Mouse (Mus musculus) layer of hippocampus, adult 18-20 months (tissue): Measurements from ENCODE around the gene Myo1e. TPM values are rescaled to one million over a fixed set of nuclear protein-coding genes. Genes with fewer than 3 reads are reported as not detected.

ENCODE experiments used
- DNase-seq, 2 experiments: peaks; one replicate each; pipeline ENCODE4 v3.0.0; 2022; ENCODE audit warnings: low spot score in 2 of 2
- total RNA-seq, 2 experiments: library from RNA; stranded (reverse); gene quantifications; 2 replicates each; pipeline ENCODE4 v1.2.3; 2021

Myo1e gene
- total RNA-seq, 2 experiments from 2014 or later: 9.0 to 9.6 TPM

DNA sequence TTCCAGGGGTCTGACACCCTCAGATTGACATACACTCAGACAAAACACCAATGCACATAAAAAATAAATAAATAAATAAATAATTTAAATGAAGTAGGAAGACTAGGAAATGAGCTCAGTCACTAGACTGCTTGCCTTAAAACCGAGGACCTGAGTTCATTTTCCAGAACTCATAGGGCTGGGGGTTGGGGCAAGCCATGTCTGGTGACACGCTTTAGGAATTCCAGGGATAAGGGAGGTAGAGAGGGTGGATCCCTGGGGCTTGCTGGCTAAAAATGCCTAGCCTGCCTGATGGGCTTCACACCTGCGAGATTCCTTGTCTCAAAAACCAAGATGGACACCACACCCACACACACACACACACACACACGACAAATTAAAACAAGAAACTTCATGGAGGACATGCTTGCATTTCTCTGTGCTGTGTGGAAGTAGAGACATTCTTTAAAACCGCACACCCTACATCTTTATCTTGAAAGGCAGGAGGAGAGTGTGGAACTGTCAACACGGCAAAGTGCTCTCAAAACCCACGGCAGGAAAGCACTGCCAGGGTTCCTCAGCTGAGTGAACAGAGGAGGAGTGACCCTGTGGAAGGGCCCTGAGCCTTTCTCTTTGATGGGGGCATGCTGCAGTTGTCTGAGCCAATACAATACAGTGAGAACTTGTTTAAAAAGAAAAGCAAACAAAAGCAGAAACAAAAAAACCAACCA, 13.5 kb downstream of the Myo1e start:
- no peak for DNase-seq

DNA sequence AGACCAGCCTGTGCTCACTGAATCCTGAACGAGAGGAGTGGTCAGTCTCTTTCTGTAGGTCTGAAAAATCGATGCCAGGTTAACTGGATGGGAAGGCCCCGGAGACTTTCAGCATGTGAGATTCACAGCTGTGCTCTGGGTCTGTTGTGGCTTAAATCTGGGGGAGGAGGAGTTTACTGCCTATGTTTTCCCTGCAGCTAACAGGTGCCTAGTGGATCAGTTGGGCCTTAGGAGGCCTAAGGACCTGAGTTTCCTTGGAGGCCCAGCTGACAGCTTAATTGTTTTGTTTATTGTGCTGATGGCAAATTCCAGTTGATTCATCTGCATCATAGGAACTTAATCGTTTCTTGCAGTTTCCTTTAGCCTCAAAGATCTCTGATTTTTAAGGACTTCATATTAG, 16.0 kb downstream of the Myo1e start:
- DNase-seq: no peak

DNA sequence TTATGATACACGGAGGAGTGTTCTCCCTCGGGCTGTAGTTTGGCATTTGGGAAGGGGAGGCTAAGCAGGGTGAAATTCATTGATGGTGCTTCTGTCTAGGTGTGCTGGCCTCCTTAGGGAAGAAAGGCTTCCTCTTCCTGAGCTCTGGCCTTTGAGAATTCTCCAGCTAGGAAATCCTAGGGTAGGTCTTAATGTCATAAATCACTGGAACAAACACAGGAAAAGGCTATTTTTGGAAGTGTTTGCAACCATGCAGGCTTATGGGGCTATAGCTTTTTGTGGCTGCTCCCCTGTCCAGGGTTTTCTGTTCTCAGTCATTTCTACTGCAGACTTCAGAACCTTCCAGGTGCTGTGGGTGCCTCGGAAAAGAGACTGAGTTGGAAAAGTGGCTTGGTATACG, 16.9 kb downstream of the Myo1e start:
- no peak for DNase-seq

DNA sequence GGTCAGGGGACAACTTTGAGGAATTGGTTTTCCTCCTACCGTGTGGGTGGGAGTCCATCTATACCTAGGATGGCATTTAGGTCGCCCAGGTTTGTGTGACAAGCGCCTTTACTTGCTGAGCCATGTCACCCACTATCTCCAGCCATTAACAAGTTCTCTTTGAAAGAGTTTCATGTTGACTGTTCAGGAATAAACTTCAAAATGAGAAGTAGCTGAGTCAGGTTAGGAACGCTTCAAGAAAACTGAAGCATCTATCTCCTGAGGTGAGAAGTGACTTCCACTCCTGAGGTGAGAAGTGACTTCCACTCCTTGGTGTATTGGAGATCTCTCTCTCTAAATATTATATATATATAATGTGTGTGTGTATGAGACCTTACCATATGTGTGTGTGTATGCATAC, 19.2 kb downstream of the Myo1e start:
- DNase-seq: no peak

DNA sequence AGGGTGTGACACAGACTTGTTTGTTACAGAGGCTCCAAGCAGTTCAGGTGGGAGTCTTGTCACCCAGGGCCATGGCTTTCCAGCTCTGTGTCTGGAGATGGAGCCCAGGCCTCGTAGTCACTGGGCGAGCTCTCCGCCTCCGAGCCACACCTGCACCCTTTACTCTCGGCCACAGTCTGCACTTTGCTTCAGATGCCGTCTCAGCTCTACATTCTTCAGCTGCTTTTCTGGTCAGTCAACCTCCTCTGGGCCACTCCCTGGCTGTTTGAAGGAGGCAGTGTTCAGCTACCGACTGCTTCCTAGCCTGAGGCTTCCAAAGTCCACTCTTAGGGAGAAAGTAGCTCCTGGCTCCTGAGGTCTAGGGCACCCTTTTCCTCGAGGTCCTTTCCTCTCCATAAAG, 22.7 kb downstream of the Myo1e start:
- no peak for DNase-seq

DNA sequence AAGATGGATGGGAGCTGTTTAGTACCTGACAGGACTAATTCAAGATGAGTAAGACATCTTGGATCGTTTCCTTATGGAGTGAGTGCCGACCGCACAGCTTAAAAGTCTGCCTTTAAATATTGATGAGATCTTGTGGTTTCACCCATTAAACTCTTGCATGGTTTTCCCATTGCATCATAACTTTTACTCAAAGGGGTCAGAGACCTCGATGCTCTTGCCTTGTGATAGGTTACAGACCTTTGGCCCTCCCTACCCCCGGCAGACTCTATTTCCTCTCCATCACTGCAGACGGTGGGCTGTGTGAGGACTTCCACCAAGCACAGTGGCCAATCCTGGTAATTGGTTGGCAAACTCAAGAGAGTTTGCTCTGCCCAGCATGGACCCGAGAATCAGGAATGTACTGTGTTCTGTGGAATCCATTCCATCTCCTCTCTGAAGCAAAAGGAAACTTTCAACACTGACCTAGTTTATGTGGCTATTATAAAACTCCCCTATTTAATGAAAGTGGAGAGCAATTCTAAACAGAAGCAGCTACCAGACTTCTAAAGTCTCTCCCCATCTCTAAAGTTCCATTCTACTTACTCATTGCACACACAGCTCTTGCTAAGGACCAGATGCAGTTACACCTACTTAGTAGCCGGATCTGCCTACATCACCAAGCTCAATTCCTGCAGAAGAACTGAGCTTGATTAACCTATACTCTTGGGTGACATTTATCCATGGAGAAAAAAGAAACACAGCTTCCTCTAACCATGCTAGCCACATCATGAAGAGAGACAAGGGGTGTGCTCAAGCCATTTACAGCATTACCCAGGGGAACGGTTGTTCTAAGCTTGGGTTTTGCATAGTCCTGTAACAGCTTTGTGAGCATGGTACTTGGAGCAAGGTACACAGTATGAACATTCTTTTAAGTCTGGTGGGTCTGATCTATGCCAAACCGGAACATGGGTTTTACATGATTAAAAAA, 25.2 kb downstream of the Myo1e start:
- DNase-seq: no peak

DNA sequence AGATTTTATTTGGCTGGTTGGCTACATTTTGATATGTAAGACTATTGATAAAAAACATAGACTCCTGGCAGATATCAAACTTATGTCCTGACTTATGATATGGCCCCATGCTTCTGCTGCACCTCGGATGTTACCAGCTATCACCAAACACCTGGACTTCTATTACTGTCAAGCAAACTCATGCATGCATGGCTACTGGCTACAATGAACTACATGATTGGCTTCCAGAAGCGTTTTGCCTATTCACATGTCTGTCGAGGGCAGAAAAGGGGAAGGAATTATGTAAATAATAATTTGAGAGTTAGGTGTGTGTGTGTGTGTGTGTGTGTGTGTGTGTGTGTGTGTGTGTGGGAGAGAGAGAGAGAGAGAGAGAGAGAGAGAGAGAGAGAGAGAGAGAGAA, 30.0 kb downstream of the Myo1e start:
- no peak for DNase-seq

DNA sequence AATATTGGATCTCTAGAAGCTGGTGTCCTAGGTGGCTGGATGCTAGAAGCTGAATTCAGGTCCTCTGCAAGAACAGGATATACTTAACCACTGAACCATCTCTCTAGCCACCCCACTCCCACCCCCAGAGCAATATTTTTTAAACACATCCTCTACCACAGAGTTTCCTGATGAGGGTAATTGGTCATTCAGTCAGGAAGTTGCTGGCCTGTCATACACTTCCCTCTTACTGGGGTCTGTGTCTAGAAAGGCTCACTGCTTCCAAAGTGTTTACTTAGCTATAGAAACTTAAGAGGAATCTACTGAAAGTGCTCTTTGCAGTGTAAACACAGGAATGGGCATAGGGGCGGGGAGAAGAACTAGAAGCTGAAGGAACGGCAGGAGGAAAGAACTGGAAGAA, 30.4 kb downstream of the Myo1e start:
- no peak for DNase-seq

DNA sequence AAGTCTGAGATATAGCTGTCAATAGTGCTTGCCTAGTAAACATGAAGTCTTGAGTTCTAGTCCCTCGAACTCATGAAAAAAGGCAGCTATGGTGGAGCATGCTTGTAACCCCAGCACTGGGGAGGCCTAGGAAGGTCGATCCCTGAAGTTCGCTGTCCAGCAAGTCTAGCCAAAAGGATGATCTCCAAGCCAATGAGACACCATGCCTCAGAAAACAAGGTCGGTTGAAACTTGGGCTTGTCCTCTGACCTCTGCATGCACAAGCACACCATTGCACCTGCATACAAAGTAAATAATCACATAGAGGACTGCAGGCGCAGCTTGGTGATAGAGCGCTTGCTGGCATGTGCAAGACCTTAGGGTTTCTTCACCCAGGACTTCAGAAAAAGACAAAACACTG, 31.2 kb downstream of the Myo1e start:
- no peak for DNase-seq

DNA sequence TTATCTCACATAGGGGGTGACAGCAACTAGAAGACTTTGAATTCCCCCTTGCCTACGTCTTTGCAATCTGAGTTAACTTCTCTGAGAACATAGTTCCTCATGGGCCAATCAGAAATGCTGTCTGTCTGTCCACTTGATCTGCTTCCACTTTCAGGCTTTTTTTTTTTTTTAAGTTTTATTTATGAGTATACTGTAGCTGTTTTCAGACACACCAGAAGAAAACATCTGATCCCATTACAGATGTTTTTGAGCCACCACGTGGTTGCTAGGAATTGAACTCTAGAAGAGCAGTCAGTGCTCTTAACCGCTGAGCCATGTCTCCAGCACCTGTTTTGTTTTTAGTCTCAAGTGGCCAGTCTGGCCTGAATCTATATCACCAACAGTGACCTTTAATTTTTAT, 32.1 kb downstream of the Myo1e start:
- DNase-seq: no peak

DNA sequence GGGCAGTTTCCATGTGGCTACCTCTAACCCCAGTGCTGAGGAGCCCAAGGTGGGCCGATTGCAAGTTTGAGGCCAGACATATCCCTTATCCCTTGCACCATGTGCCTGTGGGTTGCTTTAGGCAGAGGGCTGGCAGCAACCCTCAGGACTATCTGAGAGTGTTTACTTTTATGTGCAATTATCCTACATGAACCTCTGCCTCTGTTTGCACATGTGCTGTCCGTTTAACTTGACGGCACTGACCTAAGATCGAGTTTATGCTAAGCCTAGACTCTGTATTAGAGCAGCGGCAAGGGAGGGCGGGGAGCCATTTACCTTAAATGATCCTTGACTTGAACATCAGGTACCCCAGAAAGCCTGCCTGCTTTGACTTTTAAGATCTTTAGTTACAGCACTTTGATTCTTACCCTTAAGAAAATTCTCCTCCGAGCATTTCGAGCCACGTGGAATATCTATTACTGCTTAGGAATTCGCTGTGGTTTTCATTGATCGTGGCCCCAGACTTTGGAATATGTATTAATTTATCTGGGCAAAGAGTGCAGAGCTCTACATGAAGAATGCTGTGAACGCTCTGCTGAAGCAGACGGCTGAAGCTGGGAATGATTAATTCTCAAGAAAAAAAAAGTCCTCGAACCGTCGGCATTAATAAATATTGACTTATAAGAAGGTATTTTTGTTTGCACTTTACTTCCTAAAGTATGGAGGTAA, 33.7 kb downstream of the Myo1e start:
- DNase-seq: no peak

DNA sequence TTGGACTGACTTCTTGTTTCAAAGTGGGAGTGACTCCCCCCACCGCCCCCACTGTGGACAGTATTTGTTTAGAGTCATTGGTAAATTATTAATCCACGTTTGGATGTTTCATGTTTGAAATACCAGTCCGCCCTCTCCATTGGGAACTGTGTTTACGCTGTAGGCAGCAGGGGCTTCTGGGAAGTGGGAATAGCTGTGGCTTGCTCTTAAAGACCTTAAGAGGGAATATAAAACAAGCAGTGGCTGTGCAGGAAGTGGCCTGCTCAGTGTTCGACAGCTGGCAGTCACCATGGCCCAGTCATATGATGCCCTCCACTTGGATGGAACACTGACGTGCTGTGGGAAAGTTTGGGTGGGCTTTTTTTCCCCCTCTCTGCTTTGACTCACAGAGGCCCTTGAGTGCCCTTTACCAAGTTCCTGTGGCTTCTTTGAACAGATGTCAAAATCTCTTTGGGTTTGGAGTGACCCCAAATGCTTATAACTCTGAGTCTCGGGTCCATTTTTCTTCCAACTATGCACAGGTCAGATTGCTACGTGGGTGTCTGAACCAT, 34.3 kb downstream of the Myo1e start:
- no peak for DNase-seq

DNA sequence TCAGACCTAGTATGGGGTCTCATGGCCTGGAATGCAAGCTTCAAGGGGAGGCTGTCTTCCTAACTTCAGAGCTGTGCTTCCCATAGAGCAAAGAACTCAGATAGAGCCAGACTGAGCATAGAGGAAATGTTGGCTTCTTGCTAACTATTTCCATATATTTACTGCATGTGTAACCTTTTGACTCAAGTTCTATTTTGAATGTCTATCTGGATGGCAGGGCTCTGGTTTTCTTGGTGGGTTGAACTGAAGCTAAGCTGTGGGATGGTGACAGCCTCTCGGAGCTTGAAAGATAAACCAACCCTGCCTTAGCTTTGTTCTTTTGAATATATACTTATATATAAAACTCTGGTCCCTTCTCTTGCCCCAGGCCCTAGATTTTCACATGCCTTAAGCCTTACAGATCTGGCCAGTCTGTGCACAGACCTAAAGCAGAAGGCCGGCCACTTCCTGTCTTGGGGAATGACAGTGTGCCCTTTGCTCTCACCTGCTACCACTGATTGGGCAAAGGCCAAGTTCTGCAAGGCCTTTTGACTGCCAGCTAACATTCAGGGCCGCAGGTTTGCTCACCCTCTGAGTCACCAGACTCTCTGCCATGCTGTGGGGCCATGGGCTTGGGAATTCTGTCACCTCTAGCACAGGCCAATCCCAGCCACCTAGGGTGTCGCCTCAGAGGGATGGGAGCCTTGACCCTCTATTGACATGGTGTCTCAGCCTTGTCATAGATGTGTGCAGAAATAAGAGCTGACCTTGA, 35.1 kb downstream of the Myo1e start:
- DNase-seq: no peak

DNA sequence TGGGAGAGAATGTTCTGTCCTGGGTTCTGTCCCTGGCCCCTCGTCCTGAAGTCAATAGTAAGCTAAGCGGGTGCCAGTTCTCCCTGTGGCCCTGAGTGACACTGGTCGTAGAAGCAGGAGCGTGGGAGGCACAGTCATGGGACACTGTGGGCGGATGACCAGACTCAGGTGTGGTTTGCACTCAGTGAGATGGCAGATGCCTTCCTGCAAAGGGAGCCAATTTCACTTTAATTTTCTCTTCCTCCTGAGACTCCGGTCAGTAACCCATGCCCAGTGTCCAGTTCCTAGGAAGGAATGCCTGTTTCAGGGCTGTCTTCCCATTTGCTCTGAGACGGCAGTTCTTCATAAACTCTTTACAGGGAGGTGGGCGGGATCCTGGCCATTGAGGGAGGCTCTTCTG, 36.1 kb downstream of the Myo1e start:
- no peak for DNase-seq

DNA sequence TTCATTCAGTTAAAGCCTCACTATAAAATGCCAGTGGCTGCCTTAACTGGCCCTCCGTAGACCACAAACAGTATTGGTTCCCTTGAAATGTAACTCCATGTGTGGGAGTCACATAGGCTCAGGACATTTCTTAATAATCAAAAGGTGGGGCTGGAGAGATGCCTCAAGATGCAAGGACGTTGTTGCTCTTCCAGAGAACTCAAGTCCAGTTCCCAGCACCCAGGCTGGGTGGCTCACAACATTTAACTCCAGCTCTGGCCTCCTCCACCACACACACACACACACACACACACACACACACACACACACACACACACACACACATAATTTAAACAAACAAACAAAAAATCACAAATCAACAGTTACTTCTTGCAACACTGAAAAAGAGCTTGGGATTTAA, 36.6 kb downstream of the Myo1e start:
- DNase-seq: no peak

DNA sequence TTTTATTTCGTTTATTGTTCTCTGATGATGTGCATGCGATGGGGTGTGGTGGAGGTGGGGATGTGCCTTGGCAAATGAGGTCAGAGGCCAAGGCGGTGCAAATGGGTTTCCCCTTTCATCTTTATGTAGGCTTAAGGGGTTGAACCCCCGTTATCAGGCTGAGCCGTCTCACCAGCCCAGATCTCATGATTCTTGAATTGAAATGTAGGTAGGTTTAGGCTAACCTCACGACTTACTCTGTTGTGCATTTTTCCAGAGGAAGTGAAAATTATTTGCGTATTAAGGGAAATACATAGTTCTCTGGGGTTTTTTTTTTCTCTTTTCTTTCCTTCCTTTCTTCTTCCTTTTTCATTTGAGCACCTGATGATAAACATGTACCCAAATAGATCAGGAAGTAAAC, 37.0 kb downstream of the Myo1e start:
- DNase-seq: no peak

DNA sequence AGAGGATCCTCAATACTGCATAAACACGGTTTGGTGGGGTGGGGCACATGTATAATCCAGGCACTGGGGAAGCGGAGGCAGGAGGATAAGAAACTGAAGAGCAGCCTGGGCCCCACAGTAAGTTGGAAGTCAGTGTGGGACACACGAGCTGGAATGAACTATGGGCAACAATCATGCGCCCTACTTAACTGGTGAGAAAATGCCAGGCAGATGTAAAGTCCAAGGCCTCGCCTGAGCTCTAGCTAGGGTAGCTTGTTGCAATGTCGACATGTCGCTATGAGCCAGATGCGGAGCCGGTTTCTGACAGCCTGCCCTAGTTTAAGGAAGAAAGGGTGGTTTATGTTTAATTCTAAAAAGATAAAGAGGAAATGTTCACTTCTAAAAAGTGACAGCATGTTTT, 37.9 kb downstream of the Myo1e start:
- no peak for DNase-seq

DNA sequence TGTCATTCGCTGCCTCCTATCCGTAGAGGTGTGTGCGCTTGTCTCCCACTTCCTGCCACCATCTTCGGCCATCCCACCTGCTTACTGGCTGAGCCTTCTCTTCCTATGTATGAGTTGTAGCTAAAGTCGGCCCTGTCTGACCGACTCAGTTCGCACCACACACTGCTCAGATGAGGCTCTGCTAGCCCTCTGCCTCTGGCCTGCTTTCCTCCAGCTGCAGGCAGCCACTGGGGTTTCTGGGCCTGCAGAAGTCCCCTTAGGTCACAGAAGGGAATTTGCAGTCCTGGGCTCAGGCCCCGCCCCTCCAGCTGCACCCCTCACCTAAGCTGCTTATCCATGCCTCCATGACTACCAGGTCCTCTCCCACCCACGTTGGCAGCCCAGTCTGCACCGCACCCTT, 39.3 kb downstream of the Myo1e start:
- no peak for DNase-seq

DNA sequence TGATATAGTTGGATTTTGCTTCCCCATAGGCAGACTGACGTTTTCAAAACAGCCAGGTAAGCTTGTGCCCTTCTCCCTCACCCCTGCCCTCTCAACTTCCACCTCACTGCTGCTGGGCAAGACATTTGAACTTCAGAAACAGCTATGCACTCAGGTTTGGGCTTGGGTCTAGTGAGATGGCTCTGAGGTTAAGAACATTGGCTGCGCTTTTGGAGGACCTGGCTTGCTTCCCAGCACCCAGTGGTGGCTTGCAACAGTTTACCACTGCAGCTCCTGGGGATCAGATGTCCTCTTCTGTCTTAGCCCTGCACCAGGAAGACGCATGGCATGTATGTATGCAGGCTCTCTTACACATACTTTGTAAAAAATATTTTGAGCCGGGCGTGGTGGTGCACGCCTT, 40.9 kb downstream of the Myo1e start:
- DNase-seq: no peak

DNA sequence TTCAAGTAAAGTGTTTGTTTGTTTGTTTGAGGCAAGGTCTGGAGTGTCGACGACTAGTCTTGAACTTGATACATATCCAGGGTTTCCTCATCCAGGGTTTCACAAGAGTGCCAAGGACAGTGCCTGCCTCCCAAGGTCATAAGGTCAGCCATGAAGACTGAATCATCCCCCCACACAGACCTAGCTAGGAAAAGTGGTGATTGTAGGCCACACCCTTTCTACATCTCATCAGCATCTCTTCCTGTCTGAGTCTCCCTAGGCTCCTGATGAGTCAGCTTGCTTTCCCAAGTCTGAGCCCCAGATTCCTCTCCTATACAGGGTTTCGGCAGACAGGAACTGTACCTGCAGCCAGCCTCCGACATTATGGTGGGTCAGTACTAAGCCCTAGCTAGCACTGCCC, 41.7 kb downstream of the Myo1e start:
- DNase-seq: no peak
